Mouse (Mus musculus) forebrain, embryonic 14.5 days (tissue): ENCODE measurements around the gene Rbm47. TPM values are rescaled to one million over a fixed set of nuclear protein-coding genes. Genes with fewer than 3 reads are reported as not detected.

Experiments used
- ATAC-seq: fragments of 200-750 bp; cut with Nextera tagmentation; 2 replicates; pipeline ENCODE4 v1.8.0; 2017; ENCODE audit warnings: mild to moderate bottlenecking, moderate library complexity
- DNase-seq: peaks from one replicate; pipeline ENCODE4 v3.0.0-alpha.2; 2015; ENCODE audit warnings: low spot score
- H3K27ac ChIP-seq: fragments of 300-500 bp; sonication (generic); 2 replicates; pipeline ENCODE4 v1.5.1; 2014; ENCODE audit warnings: low read depth, mild to moderate bottlenecking, control low read depth, low read length, moderate library complexity
- H3K27me3 ChIP-seq: fragments of 300-500 bp; sonication (generic); replicated peaks from 2 replicates; pipeline ENCODE4 v1.6.1; 2014; ENCODE audit warnings: low read length, control low read depth, mixed read lengths; ENCODE audit not compliant: control insufficient read depth, insufficient read depth
- H3K36me3 ChIP-seq: fragments of 300-500 bp; sonication (generic); 2 replicates; pipeline ENCODE4 v1.6.1; 2014; ENCODE audit warnings: low read length, control low read depth; ENCODE audit not compliant: control insufficient read depth, insufficient read depth
- H3K4me1 ChIP-seq: fragments of 300-500 bp; sonication (generic); 2 replicates; pipeline ENCODE4 v1.6.1; 2014; ENCODE audit warnings: antibody characterized with exemption, low read length, control low read depth; ENCODE audit not compliant: control insufficient read depth, insufficient read depth
- H3K4me2 ChIP-seq: fragments of 300-500 bp; sonication (generic); 2 replicates; pipeline ENCODE4 v1.6.1; 2014; ENCODE audit warnings: mild to moderate bottlenecking, control low read depth, low read length
- H3K4me3 ChIP-seq: fragments of 300-500 bp; sonication (generic); 2 replicates; pipeline ENCODE4 v1.5.1; 2014; ENCODE audit warnings: low read depth, low read length, control low read depth
- H3K9ac ChIP-seq: fragments of 300-500 bp; sonication (generic); 2 replicates; pipeline ENCODE4 v1.6.1; 2014; ENCODE audit warnings: mild to moderate bottlenecking, low read length, control low read depth, moderate library complexity
- H3K9me3 ChIP-seq: fragments of 300-500 bp; sonication (generic); replicated peaks from 2 replicates; pipeline ENCODE4 v1.6.1; 2016; ENCODE audit warnings: low read length, control low read depth, mixed read lengths; ENCODE audit not compliant: control insufficient read depth
- WGBS: fragments of 180-500 bp; shearing (Covaris S2); extraction: QIAGEN DNeasy Blood & Tissue Kit; methylation state at CpG from one replicate; pipeline ENCODE4 v1.1.7; 2014; 5-methylcytosine and 5-hydroxymethylcytosine counted together
- polyA plus RNA-seq: library from polyadenylated mRNA; unstranded; fragments of >200 nt; fragmentation: Nextera tagmentation; extraction: Ambion mirVana; gene quantifications from 2 replicates; pipeline ENCODE4 v1.2.1, GENCODE M21; 2014

Rbm47 gene
- polyA plus RNA-seq, 1 experiment from 2014 or later: 2.2 TPM

- 82% methylated on average over 3 of the region's 3 CpGs for WGBS
- Histone ChIP-seq H3K9ac (no peak overlapping the region), H3K27ac (no peak overlapping the region), H3K36me3 (no peaks in the 10 kb centered on the region), H3K4me1 (no peaks in the 10 kb centered on the region), H3K4me2 (no peak overlapping the region), H3K4me3 (no peak overlapping the region), H3K27me3 (no peaks in the 10 kb centered on the region), H3K9me3 (no peaks in the 10 kb centered on the region)
- DNase-seq (no peak), ATAC-seq (no peak)
These were observed 67.6 kb downstream of the Rbm47 start for GRCm38 (mm10) chr5:66105366-66105765.

- DNase-seq (no peak), ATAC-seq (no peak)
- Histone ChIP-seq H3K27ac (no peak overlapping the region), H3K9me3 (no peaks in the 10 kb centered on the region), H3K4me2 (no peak overlapping the region), H3K9ac (no peak overlapping the region), H3K4me3 (no peak overlapping the region), H3K4me1 (no peaks in the 10 kb centered on the region), H3K36me3 (no peaks in the 10 kb centered on the region), H3K27me3 (no peaks in the 10 kb centered on the region)
- 64% methylated on average over 5 of the region's 5 CpGs for WGBS
These were observed 69.5 kb downstream of the Rbm47 start for GRCm38 (mm10) chr5:66103386-66103785.

GRCm38 (mm10) chr5:66102821-66103220 is 70.1 kb downstream of the Rbm47 start:
- H3K27me3 ChIP-seq: no peaks in the 10 kb centered on the region
- no peaks in the 10 kb centered on the region for H3K4me1 ChIP-seq
- H3K36me3 ChIP-seq: no peaks in the 10 kb centered on the region
- no peak overlapping the region for H3K9ac ChIP-seq
- ATAC-seq: no peak
- no peak overlapping the region for H3K4me2 ChIP-seq
- no peaks in the 10 kb centered on the region for H3K9me3 ChIP-seq
- 93% methylated on average over 3 of the region's 3 CpGs for WGBS
- no peak overlapping the region for H3K27ac ChIP-seq
- H3K4me3 ChIP-seq: no peak overlapping the region
- DNase-seq: no peak

- H3K9me3 ChIP-seq: no peaks in the 10 kb centered on the region
- H3K4me1 ChIP-seq: no peaks in the 10 kb centered on the region
- H3K9ac ChIP-seq: no peak overlapping the region
- H3K4me3 ChIP-seq: no peak overlapping the region
- no peaks in the 10 kb centered on the region for H3K36me3 ChIP-seq
- ATAC-seq: no peak
- DNase-seq: no peak
- no peaks in the 10 kb centered on the region for H3K27me3 ChIP-seq
- WGBS: 69% methylated on average over 3 of the region's 3 CpGs
- no peak overlapping the region for H3K27ac ChIP-seq
- H3K4me2 ChIP-seq: no peak overlapping the region
These were observed 71.3 kb downstream of the Rbm47 start for GRCm38 (mm10) chr5:66101577-66101976.

GRCm38 (mm10) chr5:66100322-66100721 is 72.6 kb downstream of the Rbm47 start:
- no peak for DNase-seq

GRCm38 (mm10) chr5:66098094-66098871 is 74.6 kb downstream of the Rbm47 start:
- H3K4me1 ChIP-seq: no peaks in the 10 kb centered on the region
- DNase-seq (no peak), ATAC-seq (no peak)
- H3K27me3 ChIP-seq: no peaks in the 10 kb centered on the region
- H3K9ac ChIP-seq: no peak overlapping the region
- H3K4me3 ChIP-seq: no peak overlapping the region
- WGBS: 84% methylated on average over 7 of the region's 7 CpGs
- no peak overlapping the region for H3K4me2 ChIP-seq
- no peaks in the 10 kb centered on the region for H3K36me3 ChIP-seq
- H3K27ac ChIP-seq: no peak overlapping the region
- H3K9me3 ChIP-seq: no peaks in the 10 kb centered on the region

More at GRCm38 (mm10) chr5:66100322-66100721, 72.6 kb downstream of the Rbm47 start:
- Histone ChIP-seq H3K4me3 (no peak overlapping the region), H3K9ac (no peak overlapping the region), H3K4me2 (no peak overlapping the region), H3K36me3 (no peaks in the 10 kb centered on the region), H3K27ac (no peak overlapping the region), H3K27me3 (no peaks in the 10 kb centered on the region), H3K4me1 (no peaks in the 10 kb centered on the region), H3K9me3 (no peaks in the 10 kb centered on the region)
- 25% methylated on average over 8 of the region's 8 CpGs for WGBS
- no peak; the same call in 1 of the 2 replicates for ATAC-seq

GRCm38 (mm10) chr5:66096081-66096480 is 76.8 kb downstream of the Rbm47 start:
- no peak for DNase-seq
- no peak overlapping the region for H3K9ac ChIP-seq
- H3K9me3 ChIP-seq: no peaks in the 10 kb centered on the region
- H3K4me2 ChIP-seq: no peak overlapping the region
- WGBS: 89% methylated on average over 6 of the region's 6 CpGs
- H3K4me1 ChIP-seq: no peaks in the 10 kb centered on the region
- no peak for ATAC-seq
- H3K27ac ChIP-seq: no peak overlapping the region
- no peaks in the 10 kb centered on the region for H3K36me3 ChIP-seq
- H3K4me3 ChIP-seq: no peak overlapping the region
- H3K27me3 ChIP-seq: no peaks in the 10 kb centered on the region

GRCm38 (mm10) chr5:66095166-66095565 is 77.8 kb downstream of the Rbm47 start:
- ATAC-seq (no peak), DNase-seq (no peak)

GRCm38 (mm10) chr5:66090037-66090436 is 82.9 kb downstream of the Rbm47 start:
- no peak overlapping the region for H3K4me2 ChIP-seq
- no peaks in the 10 kb centered on the region for H3K36me3 ChIP-seq
- H3K9ac ChIP-seq: no peak overlapping the region
- H3K9me3 ChIP-seq: no peaks in the 10 kb centered on the region
- no peak for ATAC-seq
- no peak for DNase-seq
- 72% methylated on average over 9 of the region's 9 CpGs for whole genome bisulfite sequencing
- H3K27ac ChIP-seq: no peak overlapping the region
- no peaks in the 10 kb centered on the region for H3K27me3 ChIP-seq
- no peaks in the 10 kb centered on the region for H3K4me1 ChIP-seq
- no peak overlapping the region for H3K4me3 ChIP-seq

More at GRCm38 (mm10) chr5:66095166-66095565, 77.8 kb downstream of the Rbm47 start:
- Histone ChIP-seq H3K36me3 (no peaks in the 10 kb centered on the region), H3K27ac (no peak overlapping the region), H3K9ac (no peak overlapping the region), H3K4me3 (no peak overlapping the region), H3K4me1 (no peaks in the 10 kb centered on the region), H3K27me3 (no peaks in the 10 kb centered on the region), H3K4me2 (no peak overlapping the region), H3K9me3 (no peaks in the 10 kb centered on the region)
- WGBS: 75% methylated on average over 6 of the region's 6 CpGs
